Mouse (Mus musculus): ENCODE measurements around the gene Trpc7.

DNA sequence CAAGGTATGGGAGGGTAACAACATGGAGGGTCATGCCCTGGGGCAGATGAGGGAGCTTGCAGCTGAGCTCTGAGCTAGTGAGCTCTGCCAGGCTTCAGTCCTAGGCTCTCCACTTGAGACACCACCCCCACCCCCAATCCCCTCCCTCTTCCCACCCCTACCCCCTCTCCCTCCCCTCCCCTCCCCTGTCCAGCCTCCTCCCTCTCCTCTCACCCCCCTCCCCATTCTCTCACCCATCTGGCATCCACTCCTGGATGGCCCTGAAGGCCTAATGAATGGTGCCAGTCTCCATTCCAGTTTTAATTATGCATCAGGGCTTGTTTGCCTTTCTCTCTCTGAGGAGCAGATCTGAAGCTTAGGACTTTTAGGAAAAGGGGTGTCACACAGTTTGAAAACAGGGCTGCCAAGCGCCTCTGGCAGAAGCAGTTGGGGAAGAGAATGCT is 125.6 kb downstream of the Trpc7 start:
- TF ChIP-seq POLR2A (IDR thresholded peaks at IDR 0.05; ENCODE audit: borderline replicate concordance, control insufficient read depth, low read depth, low read length): no peak
- no peak for TF ChIP-seq CTCF (IDR thresholded peaks at IDR 0.05; ENCODE audit: control insufficient read depth, insufficient read depth, low read length)

Data from bone marrow, adult 2 months (tissue).